Mouse (Mus musculus) MEL (cell line): ENCODE results near the gene Ipcef1.

Experiments
- CTCF ChIP-seq, 3 experiments: IDR thresholded peaks in 2 of 3; conservative IDR thresholded peaks in 1 of 3; 2 replicates each; pipeline ENCODE4 v1.5.1; 2011 to 2012; ENCODE audit warnings: low read length in 3 of 3, low read depth in 2 of 3, mild to moderate bottlenecking in 2 of 3, improper control_type of control experiment in 1 of 3, inconsistent platforms in 1 of 3, mixed read lengths in 1 of 3, moderate library complexity in 1 of 3; ENCODE audit not compliant: control insufficient read depth in 1 of 3, insufficient read depth in 1 of 3, poor library complexity in 1 of 3, severe bottlenecking in 1 of 3
- EP300 ChIP-seq, 2 experiments: IDR thresholded peaks; 2 replicates each; pipeline ENCODE4 v1.6.1; 2011; ENCODE audit warnings: improper control_type of control experiment in 2 of 2, low read length in 2 of 2, low read depth in 1 of 2, mild to moderate bottlenecking in 1 of 2
- USF2 ChIP-seq, 2 experiments: IDR thresholded peaks; 2 replicates each; pipeline ENCODE4 v1.6.1; 2011 to 2012; ENCODE audit warnings: improper control_type of control experiment in 2 of 2, low read length in 2 of 2, borderline replicate concordance in 1 of 2, inconsistent platforms in 1 of 2, low read depth in 1 of 2, mild to moderate bottlenecking in 1 of 2; ENCODE audit not compliant: insufficient read depth in 1 of 2

DNA sequence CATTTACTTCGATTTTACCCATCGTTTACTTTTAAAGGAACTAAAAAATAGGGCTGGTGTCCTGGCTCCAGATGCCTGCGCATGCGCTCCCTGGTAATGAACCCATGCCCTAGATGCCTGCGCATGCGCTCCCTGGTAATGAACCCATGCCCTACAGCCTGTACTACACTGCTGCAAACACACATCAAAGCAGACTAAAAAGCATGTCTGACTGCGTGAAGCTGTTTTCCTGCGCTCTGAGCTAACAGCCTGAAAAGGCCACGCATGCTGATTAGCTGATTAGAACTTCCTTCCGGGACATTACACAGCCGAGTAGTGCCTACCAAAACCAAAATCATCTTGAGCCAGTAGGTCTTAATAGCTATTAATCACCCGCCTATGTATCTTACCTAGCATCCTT is 16.7 kb downstream of the Ipcef1 start:
- TF ChIP-seq USF2 (IDR thresholded peaks at IDR 0.05; ENCODE audit: borderline replicate concordance in 1 of 2, insufficient read depth in 1 of 2, low read depth in 1 of 2, low read length in 2 of 2), result no peak
- no peak for TF ChIP-seq CTCF (IDR thresholded peaks at IDR 0.05 in 2 of 3, conservative IDR thresholded peaks at IDR 0.05 in 1 of 3; ENCODE audit: control insufficient read depth in 1 of 3, insufficient read depth in 1 of 3, low read depth in 2 of 3, low read length in 3 of 3, poor library complexity in 1 of 3, severe bottlenecking in 1 of 3)
- no peak for TF ChIP-seq EP300 (IDR thresholded peaks at IDR 0.05; ENCODE audit: low read depth in 1 of 2, low read length in 2 of 2)
